Mouse (Mus musculus) midbrain, embryonic 11.5 days (tissue): ENCODE data around the gene Cdh11. TPM values are rescaled to one million over a fixed set of nuclear protein-coding genes. Genes with fewer than 3 reads are reported as not detected.

Experiments used
- ATAC-seq: fragments of 200-750 bp; cut with Nextera tagmentation; 2 replicates; pipeline ENCODE4 v1.8.0; 2017; ENCODE audit warnings: moderate TSS enrichment, moderate library complexity; ENCODE audit not compliant: low FRiP score
- DNase-seq: peaks from one replicate; pipeline ENCODE4 v3.0.0; 2015; ENCODE audit warnings: low spot score; ENCODE audit errors: missing footprints
- H3K27ac ChIP-seq: fragments of 300-500 bp; sonication (generic); 2 replicates; pipeline ENCODE4 v1.5.1; 2014; ENCODE audit warnings: low read depth, low read length
- H3K27me3 ChIP-seq: fragments of 300-500 bp; sonication (generic); 2 replicates; pipeline ENCODE4 v1.6.1; 2014; ENCODE audit warnings: mild to moderate bottlenecking, low read length, moderate library complexity, mixed read lengths; ENCODE audit not compliant: control insufficient read depth, insufficient read depth
- H3K36me3 ChIP-seq: fragments of 300-500 bp; sonication (generic); 2 replicates; pipeline ENCODE4 v1.6.1; 2014; ENCODE audit warnings: mild to moderate bottlenecking, low read length, moderate library complexity, mixed read lengths; ENCODE audit not compliant: control insufficient read depth, insufficient read depth
- H3K4me1 ChIP-seq: fragments of 300-500 bp; sonication (generic); 2 replicates; pipeline ENCODE4 v1.6.1; 2014; ENCODE audit warnings: low read length; ENCODE audit not compliant: control insufficient read depth, insufficient read depth
- H3K4me2 ChIP-seq: fragments of 300-500 bp; sonication (generic); 2 replicates; pipeline ENCODE4 v1.6.1; 2014; ENCODE audit warnings: mild to moderate bottlenecking, moderate library complexity
- H3K4me3 ChIP-seq: fragments of 300-500 bp; sonication (generic); 2 replicates; pipeline ENCODE4 v1.5.1; 2014; ENCODE audit warnings: low read depth, low read length
- H3K9ac ChIP-seq: fragments of 300-500 bp; sonication (generic); 2 replicates; pipeline ENCODE4 v1.6.1; 2014; ENCODE audit warnings: low read length
- H3K9me3 ChIP-seq: fragments of 300-500 bp; sonication (generic); 2 replicates; pipeline ENCODE4 v1.6.1; 2016; ENCODE audit warnings: low read length; ENCODE audit not compliant: control insufficient read depth
- WGBS: fragments of 180-500 bp; shearing (Covaris S2); extraction: QIAGEN DNeasy Blood & Tissue Kit; methylation state at CpG from one replicate; pipeline ENCODE4 v1.1.7; 2014; 5-methylcytosine and 5-hydroxymethylcytosine counted together
- polyA plus RNA-seq: library from polyadenylated mRNA; unstranded; fragments of >200 nt; fragmentation: Nextera tagmentation; extraction: Ambion mirVana; gene quantifications from 2 replicates; pipeline ENCODE4 v1.2.1, GENCODE M21; 2014

The Cdh11 gene
- polyA plus RNA-seq, 1 experiment from 2014 or later, result 74.9 TPM

DNA sequence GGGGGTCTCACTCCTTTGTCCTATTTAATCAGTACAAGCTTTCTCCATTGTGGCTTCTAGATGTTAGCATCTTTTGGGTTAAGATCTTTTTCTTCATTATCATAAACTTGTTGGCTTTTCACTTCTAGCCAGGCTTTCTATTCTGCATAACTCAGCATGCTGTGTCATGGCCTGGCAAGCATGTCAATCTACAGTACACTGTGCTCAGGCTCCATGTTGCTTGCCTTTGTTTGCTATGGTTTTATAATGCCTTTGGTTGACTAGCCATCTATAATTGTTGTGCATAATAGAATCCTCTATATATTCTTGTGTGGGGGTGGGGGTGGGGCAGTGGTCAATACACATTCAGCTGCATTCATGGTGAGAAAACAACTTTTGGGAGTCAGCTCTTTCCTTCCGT, 51.0 kb downstream of the Cdh11 start:
- Histone ChIP-seq H3K4me2 (no peak overlapping the region), H3K36me3 (no peaks in the 10 kb centered on the region), H3K9ac (no peak overlapping the region), H3K4me3 (no peak overlapping the region), H3K9me3 (no peaks in the 10 kb centered on the region), H3K4me1 (0 out of 2 replicates have a peak, but pooled peaks cover 2% of the 10 kb centered on the region), H3K27me3 (peaks cover 62% of the 10 kb centered on the region), H3K27ac (no peak overlapping the region)
- ATAC-seq (peak; percentile 71), DNase-seq (no peak)
- 52% methylated on average over 1 of the region's 1 CpGs for WGBS

DNA sequence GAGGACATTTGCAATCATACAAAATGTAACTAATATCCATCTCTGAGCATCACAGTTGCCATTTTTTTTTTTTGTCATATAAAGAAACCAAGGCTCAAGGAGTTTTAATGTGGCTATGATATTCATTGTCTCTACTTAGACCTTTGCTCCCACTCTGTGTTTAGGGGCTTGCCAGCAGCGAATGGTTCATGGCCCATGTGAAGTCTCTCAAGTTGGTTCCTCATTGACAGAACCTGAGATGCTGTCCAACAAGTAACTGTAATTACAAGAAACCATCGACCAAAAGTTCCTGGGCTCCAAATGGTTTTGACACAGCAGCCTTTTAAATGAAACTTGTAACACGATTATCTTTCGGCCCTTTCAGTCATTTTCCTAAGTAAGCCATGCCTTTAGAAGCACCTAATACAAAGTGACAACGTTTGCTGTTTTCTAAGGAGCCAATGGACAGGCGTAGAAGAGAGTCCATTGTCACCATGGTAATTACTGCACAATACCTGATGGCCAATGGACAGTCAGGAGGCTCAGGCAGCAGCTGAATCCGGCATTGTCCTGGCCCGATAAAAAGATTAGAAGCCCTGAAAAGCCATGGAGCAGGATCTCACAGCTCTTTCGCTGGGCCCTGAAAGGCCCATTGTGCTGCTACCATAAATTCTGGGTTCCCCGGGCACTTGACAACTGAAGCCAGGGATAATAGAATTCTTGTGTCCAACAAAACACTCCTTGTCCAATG, 59.1 kb downstream of the Cdh11 start:
- Histone ChIP-seq H3K9ac (no peak overlapping the region), H3K27ac (no peak overlapping the region), H3K4me3 (no peak overlapping the region), H3K4me2 (peak overlapping the region; percentile 26; the same call in 1 of the 2 replicates), H3K36me3 (no peaks in the 10 kb centered on the region), H3K27me3 (peaks cover 68% of the 10 kb centered on the region), H3K9me3 (no peaks in the 10 kb centered on the region), H3K4me1 (peaks cover 9% of the 10 kb centered on the region)
- WGBS, result 17% methylated on average over 10 of the region's 10 CpGs
- DNase-seq, result peak; percentile 97
- ATAC-seq, result peak; percentile 98

- DNase-seq, result no peak
- Histone ChIP-seq H3K4me1 (peaks cover 9% of the 10 kb centered on the region), H3K27me3 (peaks cover 65% of the 10 kb centered on the region), H3K4me3 (no peak overlapping the region), H3K9ac (no peak overlapping the region), H3K9me3 (no peaks in the 10 kb centered on the region), H3K36me3 (no peaks in the 10 kb centered on the region), H3K27ac (no peak overlapping the region), H3K4me2 (no peak overlapping the region)
- ATAC-seq, result no peak
- WGBS, result 60% methylated on average over 3 of the region's 3 CpGs
Observed at GRCm38 (mm10) chr8:102725496-102725895, 59.9 kb downstream of the Cdh11 start.

- Histone ChIP-seq H3K9me3 (peaks cover 3% of the 10 kb centered on the region; the same call in 1 of the 2 replicates), H3K36me3 (no peaks in the 10 kb centered on the region), H3K4me1 (no peaks in the 10 kb centered on the region), H3K27ac (no peak overlapping the region), H3K4me3 (no peak overlapping the region), H3K4me2 (no peak overlapping the region), H3K9ac (no peak overlapping the region), H3K27me3 (peaks cover 61% of the 10 kb centered on the region)
- 64% methylated on average over 4 of the region's 4 CpGs for WGBS
- no peak for DNase-seq
- no peak for ATAC-seq
Observed at GRCm38 (mm10) chr8:102715956-102716355, 69.5 kb downstream of the Cdh11 start.

DNA sequence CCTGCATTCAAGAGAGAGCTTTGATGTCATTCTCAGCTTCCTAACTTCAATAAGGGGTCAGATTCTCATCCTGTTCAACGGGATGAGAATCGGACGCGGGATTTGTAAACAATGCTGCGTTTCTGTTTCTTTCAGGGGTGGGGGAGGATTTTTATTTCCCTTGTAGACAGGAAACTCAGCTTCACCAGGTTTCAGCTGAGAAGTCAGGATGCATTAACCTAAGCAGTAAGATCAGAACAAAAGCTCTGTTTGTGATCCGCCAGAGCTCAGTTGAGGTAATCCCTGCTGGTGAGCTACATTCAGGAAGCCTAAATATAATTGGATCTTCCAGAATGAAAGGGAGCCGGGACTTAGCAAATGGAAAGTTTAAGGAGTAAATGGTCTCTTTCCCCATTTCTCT, 78.1 kb downstream of the Cdh11 start:
- peaks cover 32% of the 10 kb centered on the region for H3K27me3 ChIP-seq
- H3K9me3 ChIP-seq, result no peaks in the 10 kb centered on the region
- no peaks in the 10 kb centered on the region for H3K36me3 ChIP-seq
- no peaks in the 10 kb centered on the region for H3K4me1 ChIP-seq
- H3K4me3 ChIP-seq, result no peak overlapping the region
- DNase-seq (no peak), ATAC-seq (no peak)
- 7% methylated on average over 7 of the region's 7 CpGs for WGBS
- H3K27ac ChIP-seq, result no peak overlapping the region
- H3K4me2 ChIP-seq, result no peak overlapping the region
- H3K9ac ChIP-seq, result no peak overlapping the region

DNA sequence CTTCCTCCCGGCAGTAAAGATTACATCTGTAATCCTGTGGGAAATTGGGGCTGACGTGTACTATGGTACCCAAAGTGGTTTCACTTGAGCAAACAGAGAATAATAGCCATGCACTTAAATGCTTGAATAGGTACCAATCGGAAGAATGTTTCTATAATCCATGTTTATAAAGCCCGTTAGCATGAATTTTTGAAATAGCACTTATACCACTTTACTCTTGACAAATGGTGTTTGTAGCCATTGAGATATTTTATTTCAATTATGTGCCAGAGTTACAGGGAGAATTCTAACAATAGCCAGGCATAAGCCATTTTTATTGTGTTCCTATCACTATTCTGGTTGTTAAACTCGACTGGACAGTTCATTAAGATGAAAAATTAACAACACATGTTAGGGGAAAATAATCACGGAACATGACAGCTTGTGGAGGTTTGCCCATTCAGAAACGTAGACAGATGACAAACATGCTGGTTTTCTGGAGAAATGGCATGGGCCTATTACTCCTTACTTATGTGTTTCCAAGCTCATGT, 80.0 kb downstream of the Cdh11 start:
- no peaks in the 10 kb centered on the region for H3K36me3 ChIP-seq
- H3K4me2 ChIP-seq, result no peak overlapping the region
- H3K9ac ChIP-seq, result no peak overlapping the region
- peaks cover 19% of the 10 kb centered on the region for H3K27me3 ChIP-seq
- H3K27ac ChIP-seq, result no peak overlapping the region
- no peaks in the 10 kb centered on the region for H3K4me1 ChIP-seq
- no peak overlapping the region for H3K4me3 ChIP-seq
- no peaks in the 10 kb centered on the region for H3K9me3 ChIP-seq
- DNase-seq (no peak), ATAC-seq (no peak)
- 57% methylated on average over 7 of the region's 7 CpGs for WGBS

GRCm38 (mm10) chr8:102700245-102700644, 85.2 kb downstream of the Cdh11 start:
- DNase-seq, result no peak
- Histone ChIP-seq H3K27ac (no peak overlapping the region), H3K9ac (no peak overlapping the region), H3K4me3 (no peak overlapping the region), H3K27me3 (peaks cover 8% of the 10 kb centered on the region; the same call in 1 of the 2 replicates), H3K9me3 (no peaks in the 10 kb centered on the region), H3K36me3 (no peaks in the 10 kb centered on the region), H3K4me2 (no peak overlapping the region), H3K4me1 (no peaks in the 10 kb centered on the region)
- ATAC-seq, result no peak
- 64% methylated on average over 1 of the region's 1 CpGs for WGBS

- Histone ChIP-seq H3K27ac (no peak overlapping the region), H3K4me1 (no peaks in the 10 kb centered on the region), H3K27me3 (peaks cover under 1% of the 10 kb centered on the region; the same call in 1 of the 2 replicates), H3K4me3 (no peak overlapping the region), H3K9me3 (no peaks in the 10 kb centered on the region), H3K36me3 (no peaks in the 10 kb centered on the region), H3K9ac (no peak overlapping the region), H3K4me2 (no peak overlapping the region)
- DNase-seq (no peak), ATAC-seq (0 out of 2 replicates have a peak, but pooled peaks have one; percentile 40)
- WGBS, result 27% methylated on average over 11 of the region's 11 CpGs
Observed at GRCm38 (mm10) chr8:102698232-102698837, 87.1 kb downstream of the Cdh11 start.

GRCm38 (mm10) chr8:102693465-102693864, 92.0 kb downstream of the Cdh11 start:
- 24% methylated on average over 1 of the region's 1 CpGs for WGBS
- Histone ChIP-seq H3K27me3 (no peaks in the 10 kb centered on the region; the same call in 1 of the 2 replicates), H3K36me3 (no peaks in the 10 kb centered on the region), H3K4me3 (no peak overlapping the region), H3K4me1 (no peaks in the 10 kb centered on the region), H3K9me3 (no peaks in the 10 kb centered on the region), H3K27ac (no peak overlapping the region), H3K4me2 (no peak overlapping the region), H3K9ac (no peak overlapping the region)
- ATAC-seq (no peak), DNase-seq (no peak)
